Mouse (Mus musculus) myocyte (in vitro differentiated cells): ENCODE measurements around the gene Supt6.

ENCODE experiments used
- POLR2A ChIP-seq: IDR thresholded peaks from one replicate; pipeline ENCODE4 v1.6.1; 2011; ENCODE audit warnings: low read depth, mild to moderate bottlenecking, control low read depth, moderate library complexity; ENCODE audit not compliant: insufficient read length
- POLR2AphosphoS2 ChIP-seq: IDR thresholded peaks from one replicate; pipeline ENCODE4 v1.6.1; 2011; ENCODE audit warnings: low read depth, control low read depth; ENCODE audit not compliant: insufficient read length

DNA sequence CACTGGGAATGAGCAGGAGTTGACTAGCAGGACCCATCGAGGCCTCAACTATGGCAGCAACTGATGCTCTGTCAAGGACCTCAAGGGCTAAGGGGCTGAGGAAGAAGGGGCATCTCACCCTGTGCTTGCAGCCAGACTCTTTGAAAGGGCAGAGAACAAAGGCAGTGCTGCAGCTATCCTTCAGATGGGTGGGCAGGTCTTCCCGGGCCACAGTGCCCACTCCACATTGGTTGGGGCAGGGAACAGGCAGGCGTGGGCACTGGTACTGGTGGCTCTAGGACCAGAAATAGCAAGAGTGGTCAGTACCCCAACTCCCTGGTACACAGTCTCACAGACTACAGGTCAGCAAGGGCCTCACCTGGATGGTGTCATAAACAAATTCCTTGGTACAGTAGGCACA is 85.1 kb downstream of the Supt6 start:
- TF ChIP-seq POLR2A (peak; percentile 6), POLR2AphosphoS2 (peak; percentile 57)
